Mouse (Mus musculus) limb, embryonic 13.5 days (tissue): Measurements from ENCODE around the gene Lmtk3. TPM values are rescaled to one million over a fixed set of nuclear protein-coding genes. Genes with fewer than 3 reads are reported as not detected.
A peak's percentile ranks its signal among the peaks of the same experiment; 100 is the strongest.

ENCODE experiments used
- ATAC-seq: fragments of 200-750 bp; cut with Nextera tagmentation; 2 replicates; pipeline ENCODE4 v1.8.0; 2017; ENCODE audit warnings: low read depth, moderate number of reproducible peaks, moderate TSS enrichment; ENCODE audit not compliant: low FRiP score
- H3K27ac ChIP-seq: fragments of 300-500 bp; sonication (generic); 2 replicates; pipeline ENCODE4 v1.5.1; 2015; ENCODE audit warnings: inconsistent platforms, mild to moderate bottlenecking, moderate library complexity
- H3K27me3 ChIP-seq: fragments of 300-500 bp; sonication (generic); 2 replicates; pipeline ENCODE4 v1.6.1; 2015; ENCODE audit warnings: mild to moderate bottlenecking, inconsistent platforms
- H3K36me3 ChIP-seq: fragments of 300-500 bp; sonication (generic); 2 replicates; pipeline ENCODE4 v1.6.1; 2015; ENCODE audit warnings: inconsistent platforms, mild to moderate bottlenecking, moderate library complexity
- H3K4me1 ChIP-seq: fragments of 300-500 bp; sonication (generic); 2 replicates; pipeline ENCODE4 v1.6.1; 2015; ENCODE audit warnings: inconsistent platforms
- H3K4me2 ChIP-seq: fragments of 300-500 bp; sonication (generic); replicated peaks from 2 replicates; pipeline ENCODE4 v1.6.1; 2015; ENCODE audit warnings: inconsistent platforms, mild to moderate bottlenecking, moderate library complexity
- H3K4me3 ChIP-seq: fragments of 300-500 bp; sonication (generic); 2 replicates; pipeline ENCODE4 v1.5.1; 2015; ENCODE audit warnings: moderate library complexity, mild to moderate bottlenecking, inconsistent platforms
- H3K9ac ChIP-seq: fragments of 300-500 bp; sonication (generic); 2 replicates; pipeline ENCODE4 v1.6.1; 2015; ENCODE audit warnings: mild to moderate bottlenecking, inconsistent platforms
- H3K9me3 ChIP-seq: fragments of 300-500 bp; sonication (generic); 2 replicates; pipeline ENCODE4 v1.6.1; 2016; ENCODE audit warnings: inconsistent platforms
- WGBS: fragments of 180-500 bp; shearing (Covaris S2); methylation state at CpG from one replicate; pipeline ENCODE4 v1.1.7; 2015; 5-methylcytosine and 5-hydroxymethylcytosine counted together
- polyA plus RNA-seq: library from polyadenylated mRNA; unstranded; fragments of >200 nt; fragmentation: Nextera tagmentation; extraction: Ambion mirVana; gene quantifications from 2 replicates; pipeline ENCODE4 v1.2.1, GENCODE M21; 2015

The Lmtk3 gene
- polyA plus RNA-seq, 1 experiment from 2014 or later: 4.9 TPM

DNA sequence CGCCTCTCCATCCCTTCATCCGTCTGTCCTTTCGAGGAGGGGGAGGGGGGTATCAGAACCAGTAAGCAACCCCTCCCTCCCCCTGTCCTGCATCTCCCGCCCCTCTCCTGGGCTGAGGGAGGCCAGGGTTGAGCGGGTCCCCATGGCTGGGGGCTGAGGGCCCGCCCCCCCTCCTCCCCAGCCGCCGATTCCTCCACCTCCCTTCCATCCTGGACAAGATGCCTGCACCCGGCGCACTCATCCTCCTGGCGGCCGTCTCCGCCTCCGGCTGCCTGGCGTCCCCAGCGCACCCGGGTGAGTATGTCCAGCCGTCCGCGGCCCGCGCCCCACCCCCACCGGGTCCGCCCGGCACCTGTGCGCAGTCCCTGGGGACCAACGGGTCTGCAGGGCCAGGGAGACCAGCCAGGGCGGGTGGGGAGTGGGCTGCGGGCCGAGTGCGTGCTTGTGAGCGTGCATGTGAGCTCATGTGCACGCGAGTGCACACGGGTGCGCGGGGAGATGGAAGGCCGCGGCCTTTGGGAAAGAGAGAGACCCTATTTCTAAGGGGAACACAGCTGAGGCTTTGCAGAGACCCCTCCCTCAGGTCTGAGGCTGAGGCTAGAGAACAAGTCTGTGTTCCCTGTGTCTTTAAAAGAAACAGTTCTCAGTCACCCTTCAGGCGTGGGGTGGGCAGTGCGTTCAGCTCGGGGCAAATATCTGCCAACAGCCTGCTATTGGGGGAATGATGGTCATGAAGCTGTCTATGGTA is 2.0 kb downstream of the Lmtk3 start:
- no peaks in the 10 kb centered on the region for H3K9me3 ChIP-seq
- H3K4me1 ChIP-seq: peaks cover 30% of the 10 kb centered on the region
- WGBS: under 1% methylated on average over 41 of the region's 42 CpGs
- peaks cover 31% of the 10 kb centered on the region for H3K36me3 ChIP-seq
- peak overlapping the region; percentile 85 for H3K4me2 ChIP-seq
- peak; percentile 29; the same call in 1 of the 2 replicates for ATAC-seq
- 0 out of 2 replicates have a peak, but pooled peaks cover 4% of the 10 kb centered on the region for H3K27me3 ChIP-seq
- peak overlapping the region; percentile 40; the same call in 1 of the 2 replicates for H3K27ac ChIP-seq
- peak overlapping the region; percentile 88 for H3K4me3 ChIP-seq
- H3K9ac ChIP-seq: peak overlapping the region; percentile 72

DNA sequence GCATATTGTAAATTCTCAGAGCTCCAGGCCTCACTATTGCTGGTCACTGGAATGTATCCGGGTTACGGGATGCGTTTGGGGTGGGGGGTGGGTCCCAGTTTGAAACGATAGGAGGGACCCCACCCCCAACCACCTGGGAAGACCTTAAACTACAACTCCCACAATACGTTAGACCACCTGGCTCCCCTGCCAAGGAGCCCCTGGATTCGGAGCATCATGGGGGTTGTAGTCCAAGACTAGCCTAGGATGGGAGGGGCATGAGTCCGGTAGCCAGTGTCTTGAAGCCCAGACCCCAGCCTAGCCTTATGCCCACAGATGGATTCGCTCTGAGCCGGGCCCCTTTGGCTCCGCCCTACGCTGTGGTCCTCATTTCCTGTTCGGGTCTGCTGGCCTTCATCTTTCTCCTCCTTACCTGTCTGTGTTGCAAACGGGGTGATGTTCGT is 2.6 kb downstream of the Lmtk3 start:
- 0% methylated on average over 14 of the region's 14 CpGs for WGBS
- H3K9ac ChIP-seq: peak overlapping the region; percentile 72

DNA sequence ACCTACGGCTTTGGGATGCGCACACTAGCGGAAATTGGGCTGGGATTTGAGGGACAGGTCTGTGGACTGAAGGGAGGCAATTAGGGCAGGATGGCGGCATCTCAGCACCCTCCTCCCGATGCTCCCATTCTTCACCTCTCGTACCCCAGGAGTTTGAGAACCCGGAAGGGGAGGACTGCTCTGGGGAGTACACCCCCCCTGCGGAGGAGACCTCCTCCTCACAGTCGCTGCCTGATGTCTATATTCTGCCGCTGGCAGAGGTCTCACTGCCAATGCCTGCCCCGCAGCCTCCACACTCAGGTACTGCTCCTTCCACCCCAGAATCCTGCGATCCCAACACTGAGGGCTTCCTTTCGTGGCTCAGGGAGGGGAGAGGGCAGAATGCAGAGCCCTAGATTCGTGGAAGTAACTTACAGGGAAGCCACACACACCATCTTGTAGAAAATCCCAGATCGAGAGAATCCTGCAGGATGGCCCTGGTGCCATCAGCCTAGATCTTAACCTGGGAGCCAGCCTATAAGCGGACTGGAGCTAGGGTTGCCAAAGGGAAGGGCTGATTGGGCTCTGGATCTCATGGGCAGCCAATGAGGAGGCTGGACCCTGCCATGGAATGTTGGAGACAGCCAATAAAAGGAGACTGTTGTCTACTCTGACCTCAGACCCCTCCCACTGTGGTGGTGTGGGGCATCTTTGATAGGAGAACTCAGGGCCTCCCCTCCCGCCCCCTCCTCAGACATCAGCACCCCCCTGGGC is 3.3 kb downstream of the Lmtk3 start:
- H3K27me3 ChIP-seq: 0 out of 2 replicates have a peak, but pooled peaks cover 4% of the 10 kb centered on the region
- H3K9me3 ChIP-seq: no peaks in the 10 kb centered on the region
- H3K4me1 ChIP-seq: peaks cover 32% of the 10 kb centered on the region
- peak; percentile 64 for ATAC-seq
- H3K27ac ChIP-seq: peak overlapping the region; percentile 66; the same call in 1 of the 2 replicates
- peak overlapping the region; percentile 85 for H3K4me2 ChIP-seq
- peaks cover 43% of the 10 kb centered on the region for H3K36me3 ChIP-seq
- peak overlapping the region; percentile 88 for H3K4me3 ChIP-seq
- 7% methylated on average over 17 of the region's 17 CpGs for WGBS
- peak overlapping the region; percentile 72 for H3K9ac ChIP-seq

More for the DNA sequence above, 2.6 kb downstream of the Lmtk3 start:
- Histone ChIP-seq H3K4me2 (peak overlapping the region; percentile 85), H3K27me3 (0 out of 2 replicates have a peak, but pooled peaks cover 4% of the 10 kb centered on the region), H3K4me1 (peaks cover 32% of the 10 kb centered on the region), H3K4me3 (peak overlapping the region; percentile 88), H3K9me3 (no peaks in the 10 kb centered on the region), H3K36me3 (peaks cover 37% of the 10 kb centered on the region), H3K27ac (peak overlapping the region; percentile 66; the same call in 1 of the 2 replicates)
- ATAC-seq: peak; percentile 80

DNA sequence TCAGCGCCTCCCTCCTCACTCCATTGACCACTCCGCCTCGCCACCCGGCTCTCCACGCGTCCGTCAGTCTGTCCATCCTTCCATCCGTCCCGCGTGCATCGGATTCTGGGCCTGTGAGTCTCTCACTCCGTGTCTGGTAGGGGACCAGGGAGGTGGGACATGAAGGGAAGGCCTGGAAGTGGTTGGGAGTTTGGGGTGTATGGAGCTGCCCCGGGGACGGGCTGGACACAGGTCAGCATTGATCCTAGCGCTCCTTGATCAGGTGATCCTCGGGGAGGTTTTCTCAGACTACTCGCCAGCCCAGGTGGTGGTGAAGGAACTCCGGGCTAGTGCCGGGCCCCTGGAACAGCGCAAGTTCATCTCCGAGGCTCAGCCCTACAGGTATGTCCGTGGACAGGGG is 4.1 kb downstream of the Lmtk3 start:
- no peak overlapping the region for H3K27ac ChIP-seq
- H3K36me3 ChIP-seq: peaks cover 51% of the 10 kb centered on the region
- 85% methylated on average over 22 of the region's 22 CpGs for WGBS
- peaks cover 32% of the 10 kb centered on the region for H3K4me1 ChIP-seq
- ATAC-seq: no peak
- H3K9me3 ChIP-seq: no peaks in the 10 kb centered on the region
- H3K4me3 ChIP-seq: peak overlapping the region; percentile 88
- 0 out of 2 replicates have a peak overlapping the region, but pooled peaks have one; percentile 9 for H3K9ac ChIP-seq
- H3K4me2 ChIP-seq: peak overlapping the region; percentile 85
- H3K27me3 ChIP-seq: 0 out of 2 replicates have a peak, but pooled peaks cover 4% of the 10 kb centered on the region

DNA sequence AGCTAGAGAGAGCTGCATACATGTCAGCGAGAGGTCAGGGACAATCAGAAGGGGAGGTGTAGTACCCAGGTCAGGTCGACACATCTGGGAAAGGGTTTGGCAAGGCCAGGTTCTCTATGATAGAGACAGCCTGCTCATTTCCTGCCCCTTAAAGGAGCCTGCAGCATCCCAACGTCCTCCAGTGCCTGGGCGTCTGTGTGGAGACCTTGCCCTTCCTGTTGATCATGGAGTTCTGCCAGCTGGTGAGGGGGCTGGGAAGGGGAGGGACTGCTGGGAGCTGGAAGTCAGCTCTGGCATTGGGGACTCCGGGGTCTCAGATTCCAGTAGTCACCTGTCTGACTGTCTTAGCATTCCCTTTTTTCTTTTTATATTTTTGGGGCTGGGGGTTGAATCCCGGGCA is 7.2 kb downstream of the Lmtk3 start:
- H3K9me3 ChIP-seq: no peaks in the 10 kb centered on the region
- peaks cover 20% of the 10 kb centered on the region for H3K4me1 ChIP-seq
- no peak overlapping the region for H3K9ac ChIP-seq
- H3K27me3 ChIP-seq: no peaks in the 10 kb centered on the region
- H3K4me2 ChIP-seq: no peak overlapping the region
- H3K4me3 ChIP-seq: no peak overlapping the region
- no peak overlapping the region for H3K27ac ChIP-seq
- peaks cover 82% of the 10 kb centered on the region for H3K36me3 ChIP-seq
- WGBS: 56% methylated on average over 6 of the region's 6 CpGs
- ATAC-seq: no peak

DNA sequence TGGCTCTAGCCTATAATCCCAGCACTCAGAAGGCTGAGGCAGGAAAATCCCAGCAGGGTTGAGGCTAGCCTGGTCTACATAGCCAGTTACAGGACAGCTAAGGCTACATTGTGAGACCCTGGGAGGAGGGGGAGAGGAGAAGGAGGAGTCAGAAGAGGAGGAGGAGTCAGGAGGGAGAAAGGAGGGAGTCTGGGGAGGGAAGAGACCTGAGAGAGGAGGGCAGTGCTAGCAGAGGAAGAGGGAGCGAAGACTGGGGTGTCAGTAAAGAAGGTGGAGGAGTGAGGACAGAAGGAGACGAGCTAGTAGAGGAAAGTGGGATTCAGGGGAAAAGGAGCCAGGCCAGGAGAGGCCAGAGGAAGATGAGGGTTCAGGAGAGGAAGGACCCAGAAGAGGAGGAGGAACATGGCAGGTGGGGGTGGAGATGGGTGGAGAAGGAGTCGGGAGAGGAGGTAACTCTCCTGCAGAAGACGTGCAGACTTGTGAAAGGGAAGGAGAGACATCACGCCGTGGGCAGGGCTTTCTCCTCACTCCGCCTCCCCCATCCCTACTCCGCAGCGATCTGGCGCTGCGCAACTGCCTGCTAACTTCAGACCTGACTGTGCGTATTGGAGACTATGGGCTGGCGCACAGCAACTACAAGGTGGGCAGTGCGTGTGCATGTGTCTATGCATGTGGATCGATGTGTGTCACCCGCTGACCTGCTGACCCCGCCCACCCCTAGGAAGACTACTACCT is 8.4 kb downstream of the Lmtk3 start:
- H3K27ac ChIP-seq: no peak overlapping the region
- no peaks in the 10 kb centered on the region for H3K9me3 ChIP-seq
- H3K4me1 ChIP-seq: peaks cover 13% of the 10 kb centered on the region
- no peak overlapping the region for H3K4me2 ChIP-seq
- no peak overlapping the region for H3K4me3 ChIP-seq
- 73% methylated on average over 17 of the region's 17 CpGs for WGBS
- peaks cover 10% of the 10 kb centered on the region for H3K27me3 ChIP-seq
- H3K36me3 ChIP-seq: peaks cover 90% of the 10 kb centered on the region
- no peak overlapping the region for H3K9ac ChIP-seq
- no peak for ATAC-seq

DNA sequence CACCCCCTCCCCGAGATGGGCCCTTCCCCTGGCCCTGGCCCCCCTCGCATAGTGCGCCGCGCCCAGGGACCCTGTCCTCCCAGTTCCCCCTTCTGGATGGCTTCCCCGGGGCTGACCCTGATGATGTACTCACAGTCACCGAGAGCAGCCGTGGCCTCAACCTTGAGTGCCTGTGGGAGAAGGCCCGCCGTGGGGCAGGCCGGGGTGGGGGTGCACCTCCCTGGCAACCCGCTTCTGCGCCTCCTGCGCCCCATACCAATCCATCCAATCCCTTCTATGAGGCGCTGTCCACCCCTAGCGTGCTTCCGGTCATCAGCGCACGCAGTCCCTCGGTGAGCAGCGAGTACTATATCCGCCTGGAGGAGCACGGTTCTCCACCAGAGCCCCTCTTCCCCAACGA is 9.7 kb downstream of the Lmtk3 start:
- no peak overlapping the region for H3K4me3 ChIP-seq
- no peak overlapping the region for H3K27ac ChIP-seq
- peaks cover 23% of the 10 kb centered on the region for H3K27me3 ChIP-seq
- no peaks in the 10 kb centered on the region for H3K9me3 ChIP-seq
- H3K36me3 ChIP-seq: peaks cover 82% of the 10 kb centered on the region
- H3K4me1 ChIP-seq: peaks cover 16% of the 10 kb centered on the region
- WGBS: 83% methylated on average over 22 of the region's 24 CpGs
- no peak overlapping the region for H3K4me2 ChIP-seq
- H3K9ac ChIP-seq: no peak overlapping the region
- ATAC-seq: no peak

DNA sequence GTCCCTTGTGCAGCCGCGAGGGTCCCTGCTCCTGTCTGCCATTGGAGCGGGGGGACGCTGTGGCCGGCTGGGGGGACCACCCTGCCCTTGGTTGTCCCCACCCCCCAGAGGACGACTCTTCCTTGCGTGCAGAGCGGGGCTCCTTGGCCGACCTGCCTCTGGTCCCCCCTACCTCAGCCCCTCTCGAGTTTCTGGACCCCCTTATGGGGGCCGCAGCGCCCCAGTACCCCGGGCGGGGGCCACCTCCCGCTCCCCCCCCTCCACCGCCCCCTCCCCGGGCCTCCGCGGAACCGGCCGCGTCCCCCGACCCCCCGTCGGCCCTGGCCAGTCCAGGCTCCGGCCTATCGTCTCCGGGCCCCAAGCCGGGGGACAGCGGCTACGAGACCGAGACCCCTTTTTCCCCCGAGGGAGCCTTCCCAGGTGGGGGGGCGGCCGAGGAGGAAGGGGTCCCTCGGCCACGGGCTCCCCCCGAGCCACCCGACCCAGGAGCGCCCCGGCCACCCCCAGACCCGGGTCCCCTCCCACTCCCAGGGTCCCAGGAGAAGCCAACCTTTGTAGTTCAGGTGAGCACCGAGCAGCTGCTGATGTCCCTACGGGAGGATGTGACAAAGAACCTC is 10.5 kb downstream of the Lmtk3 start:
- H3K36me3 ChIP-seq: peaks cover 73% of the 10 kb centered on the region
- ATAC-seq: no peak
- no peak overlapping the region for H3K27ac ChIP-seq
- no peak overlapping the region for H3K4me3 ChIP-seq
- peaks cover 31% of the 10 kb centered on the region for H3K27me3 ChIP-seq
- no peaks in the 10 kb centered on the region for H3K9me3 ChIP-seq
- H3K9ac ChIP-seq: no peak overlapping the region
- WGBS: 84% methylated on average over 24 of the region's 44 CpGs
- H3K4me1 ChIP-seq: peaks cover 21% of the 10 kb centered on the region
- H3K4me2 ChIP-seq: no peak overlapping the region

DNA sequence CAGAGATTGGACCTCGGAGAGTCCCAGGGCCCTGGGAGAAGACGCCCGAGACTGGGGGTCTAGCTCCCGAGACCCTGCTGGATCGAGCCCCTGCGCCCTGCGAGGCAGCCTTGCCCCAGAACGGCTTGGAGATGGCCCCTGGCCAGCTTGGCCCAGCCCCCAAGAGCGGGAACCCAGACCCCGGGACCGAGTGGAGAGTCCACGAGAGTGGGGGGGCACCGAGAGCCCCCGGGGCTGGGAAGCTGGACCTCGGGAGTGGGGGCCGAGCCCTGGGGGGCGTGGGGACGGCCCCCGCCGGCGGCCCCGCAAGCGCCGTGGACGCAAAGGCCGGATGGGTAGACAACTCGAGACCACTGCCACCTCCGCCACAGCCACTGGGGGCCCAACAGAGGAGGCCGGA is 11.4 kb downstream of the Lmtk3 start:
- H3K4me1 ChIP-seq: peaks cover 23% of the 10 kb centered on the region
- no peak overlapping the region for H3K4me2 ChIP-seq
- peaks cover 64% of the 10 kb centered on the region for H3K36me3 ChIP-seq
- 90% methylated on average over 29 of the region's 29 CpGs for WGBS
- no peak overlapping the region for H3K27ac ChIP-seq
- ATAC-seq: no peak
- no peaks in the 10 kb centered on the region for H3K9me3 ChIP-seq
- no peak overlapping the region for H3K9ac ChIP-seq
- no peak overlapping the region for H3K4me3 ChIP-seq
- H3K27me3 ChIP-seq: peaks cover 36% of the 10 kb centered on the region

DNA sequence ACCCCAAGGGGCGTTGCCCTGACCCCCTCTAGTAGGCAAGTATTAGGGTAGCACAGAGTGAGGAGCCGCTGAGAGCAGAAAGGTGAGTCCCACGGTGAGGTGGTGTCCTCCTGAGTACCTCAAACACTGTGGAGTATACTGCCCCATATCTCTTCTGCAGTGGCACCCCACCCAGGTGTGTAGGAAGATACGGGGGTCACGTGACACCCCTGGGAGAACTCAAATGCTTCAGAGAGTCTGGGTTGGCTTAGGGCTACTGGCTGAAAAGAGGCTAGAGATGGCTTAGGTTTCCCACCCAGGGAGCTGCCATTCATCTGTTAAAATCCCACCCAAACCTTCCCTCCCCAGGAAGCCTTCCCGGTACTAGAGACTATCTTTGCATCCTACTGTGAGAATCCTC is 13.4 kb downstream of the Lmtk3 start:
- peaks cover 37% of the 10 kb centered on the region for H3K27me3 ChIP-seq
- no peaks in the 10 kb centered on the region for H3K9me3 ChIP-seq
- peaks cover 31% of the 10 kb centered on the region for H3K4me1 ChIP-seq
- WGBS: 58% methylated on average over 6 of the region's 6 CpGs
- ATAC-seq: no peak
- no peak overlapping the region for H3K4me3 ChIP-seq
- H3K9ac ChIP-seq: no peak overlapping the region
- H3K36me3 ChIP-seq: peaks cover 49% of the 10 kb centered on the region
- H3K27ac ChIP-seq: no peak overlapping the region
- peak overlapping the region; percentile 89; the same call in 1 of the 2 replicates for H3K4me2 ChIP-seq

DNA sequence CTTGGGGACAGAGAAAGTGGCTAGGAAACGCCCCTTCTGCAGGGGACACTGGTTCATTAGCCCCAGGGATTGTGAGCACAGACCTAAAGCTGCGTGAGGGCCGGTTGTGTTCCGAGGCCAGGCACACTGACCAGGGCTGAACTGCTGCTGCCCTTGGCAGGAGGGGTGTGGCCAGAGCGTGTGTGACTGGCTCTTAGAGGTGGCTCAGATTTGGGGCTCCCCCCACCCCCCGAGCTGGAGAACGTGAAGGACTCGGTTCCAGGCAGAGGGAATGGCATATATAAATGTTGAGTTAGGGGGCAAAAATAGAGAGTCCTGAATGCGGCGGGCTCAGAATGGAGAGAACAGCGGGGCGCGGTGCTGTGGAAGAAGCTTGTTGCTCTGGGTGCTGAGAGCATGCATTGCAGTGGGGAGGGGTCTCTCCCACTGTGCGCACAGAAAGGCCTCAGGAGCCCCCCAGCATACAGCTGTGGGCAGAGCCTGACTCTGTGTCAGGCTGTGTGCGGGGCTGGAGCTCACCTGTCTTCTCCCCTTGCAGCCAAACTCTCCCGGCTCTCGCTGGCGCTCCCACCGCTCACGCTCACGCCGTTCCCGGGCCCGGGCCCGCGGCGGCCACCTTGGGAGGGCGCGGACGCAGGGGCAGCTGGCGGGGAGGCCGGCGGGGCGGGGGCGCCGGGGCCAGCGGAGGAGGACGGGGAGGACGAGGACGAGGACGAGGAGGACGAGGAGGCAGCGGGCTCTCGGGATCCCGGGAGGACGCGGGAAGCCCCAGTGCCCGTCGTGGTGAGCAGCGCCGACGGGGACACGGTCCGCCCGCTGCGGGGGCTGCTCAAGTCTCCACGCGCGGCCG is 14.3 kb downstream of the Lmtk3 start:
- ATAC-seq: no peak
- Histone ChIP-seq H3K4me1 (peaks cover 31% of the 10 kb centered on the region), H3K9ac (peak overlapping the region; percentile 73), H3K36me3 (peaks cover 49% of the 10 kb centered on the region), H3K27me3 (peaks cover 37% of the 10 kb centered on the region), H3K4me2 (peak overlapping the region; percentile 89), H3K27ac (no peak overlapping the region), H3K9me3 (no peaks in the 10 kb centered on the region), H3K4me3 (peak overlapping the region; percentile 47)
- WGBS: 1% methylated on average over 60 of the region's 60 CpGs
